Mouse (Mus musculus) ES-E14 (cell line): Measurements from ENCODE around the gene Cab39l.

ENCODE experiments used
- CHD2 ChIP-seq: IDR thresholded peaks from 2 replicates; pipeline ENCODE4 v1.6.1; 2014; ENCODE audit warnings: mild to moderate bottlenecking, low read depth, low read length, inconsistent platforms
- HCFC1 ChIP-seq: IDR thresholded peaks from 2 replicates; pipeline ENCODE4 v1.6.1; 2012; ENCODE audit warnings: low read length, inconsistent platforms, borderline replicate concordance; ENCODE audit not compliant: insufficient read depth
- MAFK ChIP-seq: IDR thresholded peaks from 2 replicates; pipeline ENCODE4 v1.6.1; 2014; ENCODE audit warnings: mild to moderate bottlenecking, low read depth, low read length, inconsistent platforms; ENCODE audit not compliant: insufficient read depth
- ZC3H11A ChIP-seq: IDR thresholded peaks from 2 replicates; pipeline ENCODE4 v1.6.1; 2012; ENCODE audit warnings: low read depth, mild to moderate bottlenecking, inconsistent platforms, low read length, borderline replicate concordance
- ZNF384 ChIP-seq: IDR thresholded peaks from 2 replicates; pipeline ENCODE4 v1.6.1; 2012; ENCODE audit warnings: low read depth, low read length, inconsistent platforms

- TF ChIP-seq ZNF384 (no peak), ZC3H11A (no peak), MAFK (no peak), CHD2 (no peak), HCFC1 (no peak)
These were observed 43.8 kb upstream of the Cab39l start for GRCm38 (mm10) chr14:59396999-59397398.
